Mouse (Mus musculus): ENCODE measurements around the gene Cep295nl. TPM values are rescaled to one million over a fixed set of nuclear protein-coding genes. Genes with fewer than 3 reads are reported as not detected.

Gene Cep295nl
- polyA plus RNA-seq, 1 experiment from 2014 or later: 0.61 TPM

DNA sequence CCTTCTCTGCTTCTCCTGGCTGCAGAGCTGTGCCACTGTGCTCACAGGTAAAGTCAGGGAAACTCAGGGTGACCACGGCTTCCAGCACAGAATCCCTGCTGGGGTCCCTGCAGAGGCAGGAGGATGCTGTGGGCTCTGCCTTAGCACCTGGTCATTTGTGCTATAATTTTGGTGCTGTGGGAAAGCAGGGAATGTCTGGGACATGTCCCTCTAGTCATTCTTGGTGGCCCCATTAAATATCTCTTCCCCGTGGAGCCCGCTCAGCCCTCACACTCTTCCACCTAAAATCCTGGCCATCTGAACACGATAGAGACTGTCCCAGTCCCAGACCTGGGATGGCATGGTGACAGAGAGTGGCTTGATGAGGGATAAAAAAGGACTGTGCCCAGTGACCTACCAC lies 21.7 kb upstream of the Cep295nl start:
- 86% methylated on average over 4 of the region's 4 CpGs for WGBS
- H3K9ac ChIP-seq (ENCODE audit: low read length): no peak overlapping the region

GRCm38 (mm10) chr11:118362971-118363518 lies 20.7 kb upstream of the Cep295nl start:
- peak; percentile 62 for ATAC-seq (replicated peaks; ENCODE audit: low FRiP score, low TSS enrichment, low read depth)
- no peaks in the 10 kb centered on the region for H3K27me3 ChIP-seq (replicated peaks; ENCODE audit: control insufficient read depth, insufficient read depth, low read length)
- H3K9me3 ChIP-seq (ENCODE audit: control insufficient read depth, low read length): no peaks in the 10 kb centered on the region
- H3K4me2 ChIP-seq (ENCODE audit: low read length): peak overlapping the region; percentile 28
- H3K4me3 ChIP-seq (ENCODE audit: low read depth, low read length): no peak overlapping the region
- H3K9ac ChIP-seq (ENCODE audit: low read length): no peak overlapping the region
- H3K4me1 ChIP-seq (replicated peaks; ENCODE audit: control insufficient read depth, insufficient read depth, low read length): peaks cover 46% of the 10 kb centered on the region
- H3K36me3 ChIP-seq (ENCODE audit: control insufficient read depth, insufficient read depth, low read length): no peaks in the 10 kb centered on the region
- peak overlapping the region; percentile 62 for H3K27ac ChIP-seq (ENCODE audit: low read depth)
- peak; percentile 77 for DNase-seq (ENCODE audit: low spot score)
- WGBS: under 1% methylated on average over 8 of the region's 8 CpGs

More for the DNA sequence above, 21.7 kb upstream of the Cep295nl start:
- no peak overlapping the region for H3K4me2 ChIP-seq (ENCODE audit: low read length)
- H3K4me1 ChIP-seq (replicated peaks; ENCODE audit: control insufficient read depth, insufficient read depth, low read length): peaks cover 46% of the 10 kb centered on the region
- no peaks in the 10 kb centered on the region for H3K36me3 ChIP-seq (ENCODE audit: control insufficient read depth, insufficient read depth, low read length)
- H3K27ac ChIP-seq (ENCODE audit: low read depth): no peak overlapping the region
- no peaks in the 10 kb centered on the region for H3K27me3 ChIP-seq (replicated peaks; ENCODE audit: control insufficient read depth, insufficient read depth, low read length)
- DNase-seq (ENCODE audit: low spot score) (no peak), ATAC-seq (replicated peaks; ENCODE audit: low FRiP score, low TSS enrichment, low read depth) (no peak)
- H3K4me3 ChIP-seq (ENCODE audit: low read depth, low read length): no peak overlapping the region
- H3K9me3 ChIP-seq (ENCODE audit: control insufficient read depth, low read length): no peaks in the 10 kb centered on the region

GRCm38 (mm10) chr11:118362501-118362900 lies 20.2 kb upstream of the Cep295nl start:
- Histone ChIP-seq H3K27me3 (replicated peaks; ENCODE audit: control insufficient read depth, insufficient read depth, low read length) (no peaks in the 10 kb centered on the region), H3K4me1 (replicated peaks; ENCODE audit: control insufficient read depth, insufficient read depth, low read length) (peaks cover 46% of the 10 kb centered on the region), H3K36me3 (ENCODE audit: control insufficient read depth, insufficient read depth, low read length) (no peaks in the 10 kb centered on the region), H3K9ac (ENCODE audit: low read length) (no peak overlapping the region), H3K4me3 (ENCODE audit: low read depth, low read length) (no peak overlapping the region), H3K4me2 (ENCODE audit: low read length) (no peak overlapping the region), H3K9me3 (ENCODE audit: control insufficient read depth, low read length) (no peaks in the 10 kb centered on the region), H3K27ac (ENCODE audit: low read depth) (peak overlapping the region; percentile 62)
- ATAC-seq (replicated peaks; ENCODE audit: low FRiP score, low TSS enrichment, low read depth) (no peak), DNase-seq (ENCODE audit: low spot score) (no peak)
- WGBS: 62% methylated on average over 1 of the region's 1 CpGs

DNA sequence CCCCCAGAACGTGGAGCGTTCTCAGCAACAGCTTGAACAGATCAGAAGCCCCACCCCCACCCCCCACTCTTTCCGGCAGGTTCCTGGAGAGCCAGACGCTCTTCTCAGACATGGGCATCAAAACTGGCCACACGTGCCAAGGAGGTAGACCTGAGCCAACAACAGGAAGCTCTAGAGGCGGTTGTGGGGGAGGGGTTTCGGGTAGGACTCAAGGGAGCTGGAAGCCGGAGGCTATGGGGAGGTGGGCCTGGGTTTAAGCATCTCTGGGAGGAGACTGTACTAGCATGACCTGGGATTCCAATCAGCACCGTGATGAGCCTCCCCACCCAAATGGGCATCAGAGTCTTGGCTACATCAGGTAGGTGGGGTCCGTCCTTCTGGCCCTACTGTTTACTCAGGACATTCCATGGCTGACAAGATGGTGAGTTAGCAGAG lies 18.6 kb upstream of the Cep295nl start:
- no peak overlapping the region for H3K27ac ChIP-seq (ENCODE audit: low read depth)
- peak overlapping the region; percentile 8; the same call in 1 of the 2 replicates for H3K4me2 ChIP-seq (ENCODE audit: low read length)
- H3K27me3 ChIP-seq (replicated peaks; ENCODE audit: control insufficient read depth, insufficient read depth, low read length): no peaks in the 10 kb centered on the region
- H3K36me3 ChIP-seq (ENCODE audit: control insufficient read depth, insufficient read depth, low read length): no peaks in the 10 kb centered on the region
- no peak for ATAC-seq (replicated peaks; ENCODE audit: low FRiP score, low TSS enrichment, low read depth)
- WGBS: 32% methylated on average over 10 of the region's 10 CpGs
- no peak overlapping the region for H3K9ac ChIP-seq (ENCODE audit: low read length)
- no peak for DNase-seq (ENCODE audit: low spot score)
- H3K4me3 ChIP-seq (ENCODE audit: low read depth, low read length): no peak overlapping the region
- H3K4me1 ChIP-seq (replicated peaks; ENCODE audit: control insufficient read depth, insufficient read depth, low read length): peaks cover 44% of the 10 kb centered on the region
- H3K9me3 ChIP-seq (ENCODE audit: control insufficient read depth, low read length): no peaks in the 10 kb centered on the region

DNA sequence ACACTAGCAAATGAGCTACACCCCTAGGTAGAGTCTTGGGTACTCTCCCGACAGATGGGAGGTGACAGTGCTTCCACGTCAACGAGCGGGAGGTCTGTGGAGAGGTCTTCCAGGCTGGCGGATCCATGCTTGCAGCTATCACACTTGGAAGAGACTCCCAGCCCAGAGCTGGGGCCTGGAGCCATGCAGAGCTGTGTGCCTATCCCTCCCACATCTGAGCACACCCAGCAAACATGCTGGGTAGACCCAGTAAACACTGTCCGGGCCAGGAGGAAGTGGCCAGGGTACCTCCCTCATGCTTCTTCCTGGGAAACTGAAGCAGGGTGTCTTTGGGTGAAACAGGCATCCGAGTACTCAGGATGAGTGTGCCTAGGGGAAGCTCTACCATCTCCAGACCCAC lies 18.2 kb upstream of the Cep295nl start:
- 62% methylated on average over 7 of the region's 7 CpGs for WGBS
- Histone ChIP-seq H3K9ac (ENCODE audit: low read length) (no peak overlapping the region), H3K4me1 (replicated peaks; ENCODE audit: control insufficient read depth, insufficient read depth, low read length) (peaks cover 44% of the 10 kb centered on the region)

DNA sequence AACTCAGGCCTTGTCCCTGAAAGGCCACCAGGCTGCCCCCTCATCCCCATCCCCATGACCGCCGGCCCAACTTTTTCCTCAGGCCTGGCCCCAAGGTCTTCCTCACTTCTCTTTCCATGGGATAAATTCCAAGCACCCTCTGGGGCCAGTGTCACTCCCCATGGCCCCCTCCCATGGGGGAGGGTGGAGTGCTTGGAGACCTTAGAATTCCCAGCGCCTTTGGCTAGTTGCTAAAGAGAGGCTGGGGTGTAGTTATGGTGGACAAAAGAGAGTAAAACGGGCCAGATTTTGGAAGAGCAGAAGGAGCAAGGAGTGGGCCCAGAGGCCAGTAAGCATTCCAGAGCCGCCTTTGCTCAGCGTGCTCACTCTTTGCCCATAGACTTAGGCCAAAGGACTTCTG lies 13.3 kb upstream of the Cep295nl start, which contains the start of gene Timp2:
Gene Timp2 (minus strand): TSS at position 101 of the 400 bp plus-strand sequence.
- peak within 1 kb of the TSS; percentile 90 for H3K9ac ChIP-seq (ENCODE audit: low read length)
- 0 out of 2 replicates have a peak, but pooled peaks cover 6% of the 10 kb centered on the region for H3K36me3 ChIP-seq (ENCODE audit: control insufficient read depth, insufficient read depth, low read length)
- peak within 1 kb of the TSS; percentile 72 for H3K4me3 ChIP-seq (ENCODE audit: low read depth, low read length)
- DNase-seq (ENCODE audit: low spot score) (no peak), ATAC-seq (replicated peaks; ENCODE audit: low FRiP score, low TSS enrichment, low read depth) (peak; percentile 41; the same call in 1 of the 2 replicates)
- no peaks in the 10 kb centered on the region for H3K27me3 ChIP-seq (replicated peaks; ENCODE audit: control insufficient read depth, insufficient read depth, low read length)
- H3K4me1 ChIP-seq (replicated peaks; ENCODE audit: control insufficient read depth, insufficient read depth, low read length): peaks cover 21% of the 10 kb centered on the region
- WGBS: 34% methylated on average over 6 of the region's 6 CpGs
- H3K9me3 ChIP-seq (ENCODE audit: control insufficient read depth, low read length): no peaks in the 10 kb centered on the region
- peak within 1 kb of the TSS; percentile 72 for H3K4me2 ChIP-seq (ENCODE audit: low read length)
- peak within 1 kb of the TSS; percentile 86 for H3K27ac ChIP-seq (ENCODE audit: low read depth)

More for the DNA sequence above, 18.2 kb upstream of the Cep295nl start:
- no peaks in the 10 kb centered on the region for H3K36me3 ChIP-seq (ENCODE audit: control insufficient read depth, insufficient read depth, low read length)
- no peaks in the 10 kb centered on the region for H3K27me3 ChIP-seq (replicated peaks; ENCODE audit: control insufficient read depth, insufficient read depth, low read length)
- DNase-seq (ENCODE audit: low spot score) (no peak), ATAC-seq (replicated peaks; ENCODE audit: low FRiP score, low TSS enrichment, low read depth) (no peak)
- H3K9me3 ChIP-seq (ENCODE audit: control insufficient read depth, low read length): no peaks in the 10 kb centered on the region
- H3K27ac ChIP-seq (ENCODE audit: low read depth): no peak overlapping the region
- peak overlapping the region; percentile 8; the same call in 1 of the 2 replicates for H3K4me2 ChIP-seq (ENCODE audit: low read length)
- no peak overlapping the region for H3K4me3 ChIP-seq (ENCODE audit: low read depth, low read length)

- WGBS: under 1% methylated on average over 43 of the region's 43 CpGs
- H3K4me2 ChIP-seq (ENCODE audit: low read length): peak overlapping the region; percentile 72
- no peaks in the 10 kb centered on the region for H3K27me3 ChIP-seq (replicated peaks; ENCODE audit: control insufficient read depth, insufficient read depth, low read length)
- no peaks in the 10 kb centered on the region for H3K9me3 ChIP-seq (ENCODE audit: control insufficient read depth, low read length)
- H3K9ac ChIP-seq (ENCODE audit: low read length): peak overlapping the region; percentile 90
- peak overlapping the region; percentile 86 for H3K27ac ChIP-seq (ENCODE audit: low read depth)
- DNase-seq (ENCODE audit: low spot score) (peak; percentile 89), ATAC-seq (replicated peaks; ENCODE audit: low FRiP score, low TSS enrichment, low read depth) (peak; percentile 90)
- H3K4me1 ChIP-seq (replicated peaks; ENCODE audit: control insufficient read depth, insufficient read depth, low read length): peaks cover 16% of the 10 kb centered on the region
- H3K36me3 ChIP-seq (ENCODE audit: control insufficient read depth, insufficient read depth, low read length): 0 out of 2 replicates have a peak, but pooled peaks cover 6% of the 10 kb centered on the region
- H3K4me3 ChIP-seq (ENCODE audit: low read depth, low read length): peak overlapping the region; percentile 72
Observed at GRCm38 (mm10) chr11:118355205-118355604, 12.9 kb upstream of the Cep295nl start.

- WGBS: 1% methylated on average over 38 of the region's 47 CpGs
Observed at GRCm38 (mm10) chr11:118354636-118355191, 12.4 kb upstream of the Cep295nl start.

More at GRCm38 (mm10) chr11:118354636-118355191, 12.4 kb upstream of the Cep295nl start:
- peak; percentile 26 for ATAC-seq (replicated peaks; ENCODE audit: low FRiP score, low TSS enrichment, low read depth)
- H3K9me3 ChIP-seq (ENCODE audit: control insufficient read depth, low read length): no peaks in the 10 kb centered on the region
- H3K9ac ChIP-seq (ENCODE audit: low read length): peak overlapping the region; percentile 90
- peak; percentile 77 for DNase-seq (ENCODE audit: low spot score)
- no peaks in the 10 kb centered on the region for H3K27me3 ChIP-seq (replicated peaks; ENCODE audit: control insufficient read depth, insufficient read depth, low read length)
- peak overlapping the region; percentile 72 for H3K4me3 ChIP-seq (ENCODE audit: low read depth, low read length)
- peak overlapping the region; percentile 72 for H3K4me2 ChIP-seq (ENCODE audit: low read length)
- peaks cover 16% of the 10 kb centered on the region for H3K4me1 ChIP-seq (replicated peaks; ENCODE audit: control insufficient read depth, insufficient read depth, low read length)
- 0 out of 2 replicates have a peak, but pooled peaks cover 6% of the 10 kb centered on the region for H3K36me3 ChIP-seq (ENCODE audit: control insufficient read depth, insufficient read depth, low read length)
- H3K27ac ChIP-seq (ENCODE audit: low read depth): peak overlapping the region; percentile 86

Measured in intestine, embryonic 14.5 days (tissue).